Mouse (Mus musculus) hindbrain, embryonic 15.5 days (tissue): ENCODE measurements around the gene Pls1. TPM values are rescaled to one million over a fixed set of nuclear protein-coding genes. Genes with fewer than 3 reads are reported as not detected.

Experiments
- ATAC-seq: fragments of 200-750 bp; cut with Nextera tagmentation; 2 replicates; pipeline ENCODE4 v1.8.0; 2017; ENCODE audit warnings: low read depth, moderate number of reproducible peaks, moderate TSS enrichment; ENCODE audit not compliant: low FRiP score
- H3K27ac ChIP-seq: fragments of 300-500 bp; sonication (generic); replicated peaks from 2 replicates; pipeline ENCODE4 v1.5.1; 2015; ENCODE audit warnings: mild to moderate bottlenecking, inconsistent platforms
- H3K27me3 ChIP-seq: fragments of 300-500 bp; sonication (generic); 2 replicates; pipeline ENCODE4 v1.6.1; 2015; ENCODE audit warnings: control low read depth, inconsistent platforms
- H3K36me3 ChIP-seq: fragments of 300-500 bp; sonication (generic); 2 replicates; pipeline ENCODE4 v1.6.1; 2015; ENCODE audit warnings: control low read depth, inconsistent platforms
- H3K4me1 ChIP-seq: fragments of 300-500 bp; sonication (generic); replicated peaks from 2 replicates; pipeline ENCODE4 v1.6.1; 2015; ENCODE audit warnings: control low read depth, inconsistent platforms
- H3K4me2 ChIP-seq: fragments of 300-500 bp; sonication (generic); 2 replicates; pipeline ENCODE4 v1.6.1; 2015; ENCODE audit warnings: moderate library complexity, mild to moderate bottlenecking, inconsistent platforms
- H3K4me3 ChIP-seq: fragments of 300-500 bp; sonication (generic); 2 replicates; pipeline ENCODE4 v1.5.1; 2015; ENCODE audit warnings: mild to moderate bottlenecking, inconsistent platforms
- H3K9ac ChIP-seq: fragments of 300-500 bp; sonication (generic); 2 replicates; pipeline ENCODE4 v1.6.1; 2015; ENCODE audit warnings: inconsistent platforms
- H3K9me3 ChIP-seq: fragments of 300-500 bp; sonication (generic); 2 replicates; pipeline ENCODE4 v1.6.1; 2016; ENCODE audit warnings: control low read depth, inconsistent platforms
- WGBS: fragments of 180-500 bp; shearing (Covaris S2); methylation state at CpG from one replicate; pipeline ENCODE4 v1.1.7; 2015; 5-methylcytosine and 5-hydroxymethylcytosine counted together
- polyA plus RNA-seq: library from polyadenylated mRNA; unstranded; fragments of >200 nt; fragmentation: Nextera tagmentation; extraction: Ambion mirVana; gene quantifications from 2 replicates; pipeline ENCODE4 v1.2.1, GENCODE M21; 2015

Pls1 gene
- polyA plus RNA-seq, 1 experiment from 2014 or later = 1.9 TPM

DNA sequence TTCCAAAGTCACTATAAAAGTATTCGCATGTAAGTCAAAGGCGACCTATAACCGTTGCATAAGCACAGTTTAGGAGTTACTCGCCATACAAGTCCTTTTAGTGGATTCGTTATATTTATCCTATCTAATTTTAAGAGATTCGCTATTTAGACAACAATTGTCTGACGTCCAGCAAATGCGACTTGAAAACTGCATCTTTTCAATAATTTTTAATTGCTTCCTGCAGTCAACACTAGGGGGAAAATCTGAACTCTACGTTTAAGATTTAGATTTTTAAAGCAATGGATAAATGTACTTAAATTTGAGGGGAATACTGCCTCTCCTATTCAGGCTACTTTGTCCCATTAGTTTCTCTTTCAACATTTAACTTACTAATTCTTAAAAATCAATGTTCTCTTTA, 94.4 kb downstream of the Pls1 start:
- Histone ChIP-seq H3K27ac (0 out of 2 replicates have a peak overlapping the region, but pooled peaks have one; percentile 73), H3K36me3 (no peaks in the 10 kb centered on the region), H3K4me3 (peak overlapping the region; percentile 84), H3K9me3 (no peaks in the 10 kb centered on the region), H3K9ac (peak overlapping the region; percentile 94; the same call in 1 of the 2 replicates), H3K27me3 (no peaks in the 10 kb centered on the region), H3K4me2 (peak overlapping the region; percentile 83), H3K4me1 (peaks cover 22% of the 10 kb centered on the region)
- WGBS = 40% methylated on average over 9 of the region's 9 CpGs
- no peak for ATAC-seq

GRCm38 (mm10) chr9:95750037-95750511, 95.0 kb downstream of the Pls1 start, which contains the start of gene Trpc1:
Trpc1 (minus strand) TSS chr9:95750375.
- ATAC-seq = peak; percentile 99
- Histone ChIP-seq H3K4me2 (peak within 1 kb of the TSS; percentile 83), H3K36me3 (no peaks in the 10 kb centered on the region), H3K9ac (peak within 1 kb of the TSS; percentile 94), H3K27ac (peak within 1 kb of the TSS; percentile 73), H3K4me3 (peak within 1 kb of the TSS; percentile 84), H3K4me1 (peaks cover 27% of the 10 kb centered on the region), H3K27me3 (no peaks in the 10 kb centered on the region), H3K9me3 (no peaks in the 10 kb centered on the region)
- WGBS = 0% methylated on average over 56 of the region's 56 CpGs

DNA sequence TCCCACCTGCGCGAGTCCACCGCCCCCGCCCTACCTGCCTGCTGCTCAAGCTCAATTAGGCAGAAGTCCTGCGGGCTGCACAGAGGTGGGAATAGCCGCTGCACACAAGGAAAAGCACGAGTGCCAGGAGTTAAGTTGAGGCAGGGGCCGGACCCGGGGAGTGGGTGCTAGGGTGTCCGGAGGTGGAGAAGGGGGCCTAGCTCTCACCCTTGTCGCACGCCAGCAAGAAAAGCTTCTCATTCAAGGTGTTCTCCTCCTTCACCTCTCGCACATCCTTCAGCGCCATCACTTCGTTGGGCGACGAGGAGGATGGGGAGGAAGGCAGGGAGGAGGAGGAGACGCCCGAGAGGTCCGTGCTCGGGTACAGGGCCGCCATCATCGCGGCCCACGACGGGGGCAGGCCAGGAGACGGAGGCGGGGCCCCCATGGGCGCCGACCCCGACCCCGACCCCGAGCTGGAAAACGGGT, 95.6 kb downstream of the Pls1 start:
- peak; percentile 70 for ATAC-seq
- Histone ChIP-seq H3K27ac (peak overlapping the region; percentile 73; the same call in 1 of the 2 replicates), H3K4me1 (peaks cover 27% of the 10 kb centered on the region), H3K36me3 (no peaks in the 10 kb centered on the region), H3K9ac (peak overlapping the region; percentile 94), H3K4me3 (peak overlapping the region; percentile 84), H3K9me3 (no peaks in the 10 kb centered on the region), H3K27me3 (no peaks in the 10 kb centered on the region), H3K4me2 (peak overlapping the region; percentile 83)
- WGBS = under 1% methylated on average over 34 of the region's 34 CpGs

- Histone ChIP-seq H3K4me3 (no peak overlapping the region), H3K4me1 (peaks cover 27% of the 10 kb centered on the region), H3K27me3 (no peaks in the 10 kb centered on the region), H3K27ac (no peak overlapping the region), H3K9me3 (no peaks in the 10 kb centered on the region), H3K4me2 (no peak overlapping the region), H3K36me3 (no peaks in the 10 kb centered on the region), H3K9ac (no peak overlapping the region)
- 89% methylated on average over 5 of the region's 5 CpGs for WGBS
- no peak for ATAC-seq
Measured at GRCm38 (mm10) chr9:95747298-95747697, 97.8 kb downstream of the Pls1 start.

DNA sequence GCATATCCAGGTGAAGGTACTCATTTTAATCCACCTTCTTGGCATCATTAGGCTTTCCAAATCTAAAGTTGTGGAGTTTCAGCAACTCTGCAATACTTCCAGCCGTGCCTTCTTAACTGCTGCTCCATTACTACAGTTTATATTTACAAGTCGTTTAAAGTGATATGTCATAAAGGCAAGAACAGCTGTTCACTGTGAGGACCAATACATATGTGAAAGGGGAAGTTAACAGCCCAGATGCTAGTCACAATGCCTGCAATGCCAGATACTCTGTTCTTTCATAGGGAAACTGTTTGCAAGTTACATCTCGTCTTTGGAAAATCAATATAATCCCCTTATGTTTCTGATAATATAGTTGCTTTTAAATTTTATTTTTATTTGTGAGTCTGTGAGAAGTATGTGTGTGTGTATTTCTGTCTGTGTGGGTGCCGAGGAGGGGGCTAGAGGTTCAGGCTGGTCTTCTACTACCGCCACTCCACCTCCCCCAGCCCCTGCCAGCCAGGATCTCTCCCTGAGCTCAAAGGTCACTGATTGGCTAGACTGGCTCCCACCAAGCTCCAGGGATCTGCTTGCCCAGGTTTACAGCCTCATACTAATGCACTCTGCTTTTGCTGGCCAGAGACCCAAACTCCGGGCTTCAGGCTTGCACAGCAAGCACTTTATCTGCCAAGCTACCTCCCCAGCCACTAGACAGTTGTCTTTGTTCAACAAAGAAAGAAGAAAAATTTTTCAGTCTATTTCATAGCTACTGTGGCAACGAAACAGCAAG, 100.1 kb downstream of the Pls1 start:
- peaks cover 22% of the 10 kb centered on the region for H3K4me1 ChIP-seq
- no peaks in the 10 kb centered on the region for H3K36me3 ChIP-seq
- no peak overlapping the region for H3K4me3 ChIP-seq
- H3K27me3 ChIP-seq = no peaks in the 10 kb centered on the region
- H3K4me2 ChIP-seq = 0 out of 2 replicates have a peak overlapping the region, but pooled peaks have one; percentile 1
- no peak overlapping the region for H3K9ac ChIP-seq
- WGBS = 65% methylated on average over 7 of the region's 7 CpGs
- H3K9me3 ChIP-seq = no peaks in the 10 kb centered on the region
- H3K27ac ChIP-seq = no peak overlapping the region
- ATAC-seq = no peak

- Histone ChIP-seq H3K36me3 (peaks cover 7% of the 10 kb centered on the region), H3K27me3 (no peaks in the 10 kb centered on the region), H3K9ac (no peak overlapping the region), H3K4me3 (no peak overlapping the region), H3K27ac (no peak overlapping the region), H3K4me1 (no peaks in the 10 kb centered on the region), H3K4me2 (no peak overlapping the region), H3K9me3 (no peaks in the 10 kb centered on the region)
- ATAC-seq = no peak
Measured at GRCm38 (mm10) chr9:95736238-95736637, 108.9 kb downstream of the Pls1 start.

- no peaks in the 10 kb centered on the region for H3K9me3 ChIP-seq
- no peak for ATAC-seq
- no peaks in the 10 kb centered on the region for H3K27me3 ChIP-seq
- H3K36me3 ChIP-seq = peaks cover 26% of the 10 kb centered on the region
- H3K9ac ChIP-seq = no peak overlapping the region
- no peak overlapping the region for H3K4me3 ChIP-seq
- no peaks in the 10 kb centered on the region for H3K4me1 ChIP-seq
- WGBS = 28% methylated on average over 8 of the region's 8 CpGs
- no peak overlapping the region for H3K27ac ChIP-seq
- no peak overlapping the region for H3K4me2 ChIP-seq
Measured at GRCm38 (mm10) chr9:95712574-95712973, 132.5 kb downstream of the Pls1 start.

GRCm38 (mm10) chr9:95708943-95709342, 136.2 kb downstream of the Pls1 start:
- no peak overlapping the region for H3K4me3 ChIP-seq
- peaks cover 28% of the 10 kb centered on the region for H3K36me3 ChIP-seq
- no peak for ATAC-seq
- no peaks in the 10 kb centered on the region for H3K27me3 ChIP-seq
- no peak overlapping the region for H3K9ac ChIP-seq
- H3K9me3 ChIP-seq = no peaks in the 10 kb centered on the region
- no peak overlapping the region for H3K4me2 ChIP-seq
- H3K27ac ChIP-seq = no peak overlapping the region
- no peaks in the 10 kb centered on the region for H3K4me1 ChIP-seq

GRCm38 (mm10) chr9:95705371-95705770, 139.7 kb downstream of the Pls1 start:
- H3K27ac ChIP-seq = no peak overlapping the region
- no peaks in the 10 kb centered on the region for H3K27me3 ChIP-seq
- peaks cover 26% of the 10 kb centered on the region for H3K36me3 ChIP-seq
- WGBS = 92% methylated on average over 5 of the region's 5 CpGs
- H3K4me2 ChIP-seq = no peak overlapping the region
- H3K4me1 ChIP-seq = no peaks in the 10 kb centered on the region
- H3K4me3 ChIP-seq = no peak overlapping the region
- no peak for ATAC-seq
- no peak overlapping the region for H3K9ac ChIP-seq
- H3K9me3 ChIP-seq = no peaks in the 10 kb centered on the region

DNA sequence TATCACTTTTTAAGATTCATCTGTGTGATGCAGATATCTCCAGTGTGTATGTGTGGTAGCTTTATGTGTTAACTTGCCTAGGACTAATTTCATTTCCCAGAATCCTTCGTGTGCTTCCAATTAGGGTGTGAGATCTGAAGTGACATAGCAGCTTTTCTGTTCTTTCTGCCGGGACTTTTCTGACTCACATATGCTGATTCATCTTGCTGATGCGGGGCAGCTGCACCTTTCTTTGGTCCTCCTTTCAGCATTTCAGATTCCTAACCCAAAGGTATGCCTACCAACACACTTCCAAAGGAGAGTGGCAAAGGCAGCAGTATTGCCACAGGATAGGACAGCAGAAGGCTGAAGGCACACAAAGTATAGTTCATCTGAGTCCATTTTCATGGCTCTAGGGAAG, 141.0 kb downstream of the Pls1 start:
- ATAC-seq = no peak
- Histone ChIP-seq H3K4me2 (no peak overlapping the region), H3K27ac (no peak overlapping the region), H3K4me1 (no peaks in the 10 kb centered on the region), H3K9ac (no peak overlapping the region), H3K9me3 (no peaks in the 10 kb centered on the region), H3K27me3 (no peaks in the 10 kb centered on the region), H3K4me3 (no peak overlapping the region), H3K36me3 (peaks cover 20% of the 10 kb centered on the region)
- WGBS = 89% methylated on average over 3 of the region's 3 CpGs
